Mouse (Mus musculus): ENCODE results near the gene Pkm.

The Pkm gene

DNA sequence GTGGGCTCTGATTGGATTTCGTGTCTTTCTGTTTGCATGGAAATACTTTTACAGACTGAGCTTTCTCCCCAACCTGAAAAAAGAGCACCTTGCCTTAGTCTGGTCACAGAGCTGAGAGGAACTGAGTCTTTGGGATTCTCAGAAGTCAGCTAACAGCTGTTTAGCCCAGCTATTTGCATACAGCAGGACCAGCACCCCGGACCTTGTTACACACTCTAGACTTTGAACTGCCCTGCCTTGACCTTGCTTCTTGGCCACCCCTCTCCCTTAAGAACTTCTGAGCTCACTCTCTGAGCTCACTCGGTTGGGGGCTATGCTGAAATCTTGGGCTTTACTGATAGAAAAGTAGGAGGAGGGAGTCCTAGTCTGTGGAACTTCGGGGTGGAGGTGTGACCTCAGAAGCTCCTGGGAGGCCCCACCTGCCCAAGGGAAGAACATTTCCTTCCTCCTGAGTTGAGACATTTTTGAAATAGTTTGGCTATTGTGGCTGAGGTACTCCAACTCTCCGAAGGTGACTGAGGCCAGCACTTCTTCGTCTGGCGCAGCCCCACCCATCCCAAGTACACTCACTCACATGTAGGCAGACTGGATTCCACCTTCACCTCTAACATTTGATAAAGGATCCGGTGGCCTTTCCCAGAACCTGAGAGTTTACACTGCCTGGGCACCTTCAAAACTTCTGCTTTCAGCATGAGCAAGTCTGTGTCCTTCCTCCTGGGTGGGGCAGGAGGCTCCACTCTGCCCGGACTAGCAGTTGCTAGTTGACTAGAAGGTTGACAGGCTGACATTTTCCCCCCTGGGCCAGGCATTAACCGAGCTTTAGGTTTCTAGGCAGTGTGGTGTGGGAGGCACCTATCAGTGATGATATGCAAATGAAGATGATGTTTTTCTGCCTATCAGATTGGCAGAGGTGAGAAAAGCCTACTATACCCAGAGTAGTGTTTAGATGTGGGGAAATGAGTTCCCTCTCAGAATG, 51.0 kb downstream of the Pkm start:
- DNase-seq (ENCODE audit: low read depth, low spot score): peak; percentile 90

DNA sequence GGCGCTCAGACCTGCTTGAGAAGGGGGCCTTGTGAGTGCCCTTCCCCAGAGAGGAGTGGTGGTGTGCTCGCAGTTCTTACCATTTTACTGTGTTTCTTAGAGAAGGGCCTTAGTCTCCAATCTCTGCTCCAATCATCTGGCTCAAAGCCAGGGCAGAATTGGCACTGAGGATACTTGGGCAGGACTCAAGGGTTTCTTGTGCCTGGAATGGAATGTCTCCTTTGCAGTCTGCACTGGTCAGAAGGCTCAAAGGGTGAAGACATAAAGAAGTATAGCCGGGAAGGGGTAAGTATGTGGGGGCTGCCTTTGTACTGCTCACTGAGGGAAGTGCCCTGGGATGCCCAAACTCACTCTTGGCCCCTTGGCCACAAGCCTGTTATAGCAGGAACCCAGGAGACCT, 53.1 kb downstream of the Pkm start:
- no peak for DNase-seq (ENCODE audit: low read depth, low spot score)

DNA sequence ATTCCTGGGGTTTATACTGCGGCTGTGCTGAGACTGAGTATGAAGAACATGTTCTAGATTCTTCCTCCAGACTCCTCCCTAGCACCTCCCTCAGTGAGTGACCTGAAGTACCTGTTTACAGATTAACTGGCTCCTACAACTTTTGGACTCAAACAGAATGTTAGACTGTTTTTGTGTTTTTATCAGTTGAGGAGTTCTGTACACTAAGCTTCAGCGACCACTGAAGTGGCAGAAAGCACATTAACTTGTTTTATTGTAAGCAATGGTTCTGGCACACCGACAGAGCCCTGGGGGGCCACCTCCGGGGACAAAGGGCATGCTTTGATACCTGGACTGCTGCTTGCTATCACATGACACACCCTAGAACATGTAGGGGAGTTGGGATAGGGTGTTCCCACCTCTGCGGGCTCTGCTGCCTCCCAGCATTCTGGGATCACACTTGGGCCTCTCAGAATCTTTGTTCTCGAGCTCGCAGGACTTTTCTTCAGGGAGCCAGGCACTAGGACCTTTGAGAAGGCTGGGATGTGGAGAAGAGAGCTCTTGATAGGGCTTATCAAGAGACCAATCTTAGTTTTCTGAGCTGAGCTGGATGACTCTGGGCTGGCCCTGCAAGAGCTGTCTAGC, 60.2 kb downstream of the Pkm start:
- no peak for DNase-seq (ENCODE audit: low read depth, low spot score)

GRCm38 (mm10) chr9:59718237-59718636, 62.1 kb downstream of the Pkm start:
- no peak for DNase-seq (ENCODE audit: low read depth, low spot score)

- no peak for DNase-seq (ENCODE audit: low read depth, low spot score)
Observed at GRCm38 (mm10) chr9:59721144-59721543, 65.0 kb downstream of the Pkm start.

- DNase-seq (ENCODE audit: low read depth, low spot score): peak; percentile 89
Observed at GRCm38 (mm10) chr9:59723096-59723657, 67.0 kb downstream of the Pkm start.

- DNase-seq (ENCODE audit: low read depth, low spot score): peak; percentile 33
Observed at GRCm38 (mm10) chr9:59723791-59724442, 67.7 kb downstream of the Pkm start.

- DNase-seq (ENCODE audit: low read depth, low spot score): no peak
Observed at GRCm38 (mm10) chr9:59725515-59725914, 69.3 kb downstream of the Pkm start.

DNA sequence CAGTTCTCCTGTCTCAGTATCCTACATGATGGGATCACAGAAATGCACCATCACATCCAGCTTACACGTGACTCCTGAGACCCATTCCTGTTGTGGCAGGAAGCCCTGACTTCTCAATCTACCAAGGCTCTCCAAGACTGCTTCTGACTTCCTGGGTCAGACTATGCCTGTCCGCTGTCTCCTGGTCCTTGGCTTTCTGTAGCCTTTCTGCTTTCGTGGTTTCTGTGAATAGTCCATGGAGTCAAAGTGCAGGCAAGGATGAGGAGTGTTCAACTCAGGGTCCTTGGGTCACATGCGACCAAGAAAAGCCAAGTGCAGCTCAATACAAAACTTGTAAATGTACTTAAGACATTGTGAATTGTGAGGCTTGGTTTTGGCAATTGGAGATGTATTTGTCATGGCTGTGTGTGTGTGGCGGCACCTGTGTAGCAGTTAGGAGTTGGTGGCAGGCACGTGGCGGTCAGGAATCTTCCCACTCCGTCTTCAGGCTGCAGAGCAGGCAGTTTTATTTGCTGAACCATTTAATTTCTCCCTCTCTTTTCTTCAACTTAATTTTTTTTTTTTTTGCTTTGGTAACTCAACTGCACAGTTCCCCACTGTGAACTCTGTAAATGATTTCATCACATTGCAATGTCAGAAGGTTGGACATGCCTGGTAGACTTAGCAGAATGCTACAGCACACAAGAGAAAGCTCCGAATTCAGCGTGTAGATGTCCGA, 71.6 kb downstream of the Pkm start:
- DNase-seq (ENCODE audit: low read depth, low spot score): no peak
